Mouse (Mus musculus): ENCODE data around the gene Ier5. TPM values are rescaled to one million over a fixed set of nuclear protein-coding genes. Genes with fewer than 3 reads are reported as not detected.

Gene Ier5
- polyA plus RNA-seq (2015; fragmentation: Nextera tagmentation; extraction: Ambion mirVana): 4.4 and 5.3 TPM in 2 replicates

DNA sequence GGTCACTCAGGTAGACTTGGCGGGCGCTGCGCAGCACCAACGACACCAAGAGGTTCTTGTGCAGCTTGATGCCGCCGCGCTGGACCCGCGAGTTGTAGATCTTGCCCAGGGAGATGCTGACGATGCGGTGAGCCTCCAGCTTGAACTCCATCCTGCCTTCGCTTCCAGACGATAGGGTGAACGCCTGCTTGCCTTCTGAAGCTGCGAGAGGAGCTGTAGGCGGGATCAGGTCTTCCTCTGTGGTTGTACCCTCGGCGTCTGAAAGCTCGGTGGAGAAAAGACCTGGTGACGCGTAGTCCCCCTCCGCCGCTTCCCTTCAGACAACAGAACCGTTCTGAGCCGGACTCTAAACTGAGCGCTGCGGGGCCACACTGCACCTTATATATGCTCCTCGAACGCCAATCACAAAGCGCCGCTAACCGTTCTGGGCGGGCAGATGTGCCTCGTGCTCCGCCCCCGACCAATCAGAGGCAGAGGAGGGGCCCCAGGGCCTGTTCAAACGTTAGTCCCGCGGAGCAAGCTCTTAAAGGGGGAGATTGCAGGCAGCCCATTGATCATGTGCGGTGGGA, at the start of gene Ier5:
Gene Ier5, minus strand, starts transcription at position 357 of the 569 bp plus-strand sequence.
- Histone ChIP-seq H3K9ac (replicated peaks; ENCODE audit: low read length) (peak within 1 kb of the TSS; percentile 98), H3K27ac (ENCODE audit: low read length) (peak within 1 kb of the TSS; percentile 88), H3K36me3 (ENCODE audit: insufficient read depth, low read length) (no peaks in the 10 kb centered on the region), H3K4me2 (replicated peaks; ENCODE audit: low read depth, low read length) (peak within 1 kb of the TSS; percentile 76), H3K27me3 (ENCODE audit: insufficient read depth, low read length) (no peaks in the 10 kb centered on the region), H3K9me3 (ENCODE audit: low read length) (no peaks in the 10 kb centered on the region), H3K4me3 (ENCODE audit: low read length) (peak within 1 kb of the TSS; percentile 75), H3K4me1 (ENCODE audit: insufficient read depth, low read length) (peaks cover 15% of the 10 kb centered on the region)
- peak; percentile 98 for ATAC-seq (ENCODE audit: low FRiP score, low TSS enrichment)
- under 1% methylated on average over 40 of the region's 40 CpGs for WGBS

DNA sequence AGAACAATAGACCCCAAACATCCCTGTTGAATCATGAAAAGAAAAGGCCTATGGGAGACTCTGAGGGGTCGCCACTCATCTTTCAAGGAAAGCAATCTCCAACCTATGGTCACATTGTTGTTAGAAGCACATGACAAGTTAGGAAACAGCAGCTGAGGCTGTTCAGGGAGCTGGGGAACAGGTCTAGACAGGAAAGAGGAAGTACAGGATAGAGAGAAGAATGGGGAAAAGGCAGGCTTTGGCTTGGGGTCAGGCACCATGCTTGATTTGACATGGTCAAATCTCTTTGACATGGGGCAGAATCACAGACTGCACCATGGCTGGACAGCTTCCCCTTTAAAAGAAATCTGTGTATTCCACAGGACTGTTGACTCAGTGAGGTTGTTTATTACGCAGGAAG, 47.8 kb upstream of the Ier5 start:
- Histone ChIP-seq H3K4me1 (ENCODE audit: insufficient read depth, low read length) (peaks cover 9% of the 10 kb centered on the region; the same call in 1 of the 2 replicates), H3K27me3 (ENCODE audit: insufficient read depth, low read length) (no peaks in the 10 kb centered on the region), H3K9me3 (ENCODE audit: low read length) (no peaks in the 10 kb centered on the region), H3K4me2 (replicated peaks; ENCODE audit: low read depth, low read length) (no peak overlapping the region), H3K4me3 (ENCODE audit: low read length) (no peak overlapping the region), H3K36me3 (ENCODE audit: insufficient read depth, low read length) (no peaks in the 10 kb centered on the region), H3K9ac (replicated peaks; ENCODE audit: low read length) (no peak overlapping the region), H3K27ac (ENCODE audit: low read length) (no peak overlapping the region)
- no peak for ATAC-seq (ENCODE audit: low FRiP score, low TSS enrichment)
- 85% methylated on average over 2 of the region's 2 CpGs for WGBS

DNA sequence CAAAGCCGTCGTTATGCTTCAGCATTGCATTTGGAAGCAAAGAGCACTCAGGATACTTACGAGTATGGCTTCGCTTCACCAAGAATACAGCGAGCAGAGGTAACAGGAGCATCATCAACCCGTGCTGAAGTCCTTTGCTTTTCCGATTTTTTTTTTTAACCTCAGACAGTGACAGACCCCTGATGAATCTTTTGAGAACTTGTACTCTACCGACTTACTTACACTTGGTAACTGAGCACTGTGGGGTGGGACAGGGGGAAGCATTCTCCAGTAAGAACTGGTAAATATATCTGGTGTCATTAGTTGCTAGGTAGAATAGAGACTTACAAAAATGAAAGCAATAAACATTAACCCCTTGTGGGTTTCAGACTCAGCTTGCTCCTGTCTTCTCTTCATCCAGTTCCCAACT, 47.1 kb upstream of the Ier5 start, which contains the start of gene Mr1:
Gene Mr1, minus strand, starts transcription at position 243 of the 409 bp plus-strand sequence.
- Histone ChIP-seq H3K4me3 (ENCODE audit: low read length) (peak within 1 kb of the TSS; percentile 51), H3K4me2 (replicated peaks; ENCODE audit: low read depth, low read length) (peak within 1 kb of the TSS; percentile 50), H3K9me3 (ENCODE audit: low read length) (no peaks in the 10 kb centered on the region), H3K36me3 (ENCODE audit: insufficient read depth, low read length) (no peaks in the 10 kb centered on the region), H3K4me1 (ENCODE audit: insufficient read depth, low read length) (peaks cover 9% of the 10 kb centered on the region; the same call in 1 of the 2 replicates), H3K27me3 (ENCODE audit: insufficient read depth, low read length) (no peaks in the 10 kb centered on the region), H3K9ac (replicated peaks; ENCODE audit: low read length) (peak within 1 kb of the TSS; percentile 56), H3K27ac (ENCODE audit: low read length) (peak within 1 kb of the TSS; percentile 47)
- ATAC-seq (ENCODE audit: low FRiP score, low TSS enrichment): peak; percentile 97
- 22% methylated on average over 8 of the region's 8 CpGs for WGBS

DNA sequence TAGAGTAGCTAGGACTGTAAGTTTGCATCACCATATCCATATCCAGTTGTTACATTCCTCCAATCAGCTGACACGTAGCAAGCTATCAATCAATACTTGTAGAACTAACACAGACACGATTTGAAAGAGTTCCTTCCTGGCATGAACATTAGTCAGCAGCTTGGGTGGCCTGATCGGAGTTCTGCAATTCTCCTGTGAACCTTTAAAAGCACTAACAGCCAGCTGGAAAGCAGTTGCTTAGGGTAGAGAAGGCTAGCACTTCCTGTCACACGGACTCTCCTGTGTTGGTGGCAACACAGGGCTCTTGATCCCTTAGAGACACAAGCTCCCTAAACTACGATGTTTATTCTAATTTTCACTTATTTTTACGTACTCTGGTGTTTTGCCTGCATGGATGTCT, 46.2 kb upstream of the Ier5 start:
- H3K27ac ChIP-seq (ENCODE audit: low read length): peak overlapping the region; percentile 47
- H3K4me1 ChIP-seq (ENCODE audit: insufficient read depth, low read length): peaks cover 9% of the 10 kb centered on the region; the same call in 1 of the 2 replicates
- ATAC-seq (ENCODE audit: low FRiP score, low TSS enrichment): no peak
- no peaks in the 10 kb centered on the region for H3K9me3 ChIP-seq (ENCODE audit: low read length)
- WGBS: 44% methylated on average over 6 of the region's 6 CpGs
- peak overlapping the region; percentile 51 for H3K4me3 ChIP-seq (ENCODE audit: low read length)
- no peaks in the 10 kb centered on the region for H3K27me3 ChIP-seq (ENCODE audit: insufficient read depth, low read length)
- peak overlapping the region; percentile 50 for H3K4me2 ChIP-seq (replicated peaks; ENCODE audit: low read depth, low read length)
- H3K36me3 ChIP-seq (ENCODE audit: insufficient read depth, low read length): no peaks in the 10 kb centered on the region
- peak overlapping the region; percentile 56 for H3K9ac ChIP-seq (replicated peaks; ENCODE audit: low read length)

DNA sequence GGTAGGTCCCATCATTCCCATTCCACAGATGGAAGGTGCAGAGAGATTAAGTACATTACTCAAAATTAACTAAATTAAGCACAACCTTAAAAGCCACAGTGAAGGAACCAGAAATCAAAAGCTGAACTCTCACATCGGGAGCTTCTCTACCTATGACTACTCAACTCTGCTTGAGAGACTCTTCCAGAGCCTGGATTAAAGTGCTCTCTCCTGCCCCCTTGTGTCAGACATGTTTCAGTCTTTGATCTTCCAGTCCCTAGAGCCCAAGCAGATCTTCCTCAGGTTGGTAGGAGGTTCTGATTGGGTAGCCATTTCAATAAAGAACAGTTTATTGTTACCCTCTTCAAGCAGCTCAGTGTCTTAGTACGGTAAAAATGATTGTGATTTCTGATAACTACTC, 40.6 kb upstream of the Ier5 start:
- H3K36me3 ChIP-seq (ENCODE audit: insufficient read depth, low read length): no peaks in the 10 kb centered on the region
- H3K4me1 ChIP-seq (ENCODE audit: insufficient read depth, low read length): peaks cover 4% of the 10 kb centered on the region
- ATAC-seq (ENCODE audit: low FRiP score, low TSS enrichment): no peak
- no peaks in the 10 kb centered on the region for H3K27me3 ChIP-seq (ENCODE audit: insufficient read depth, low read length)
- H3K9ac ChIP-seq (replicated peaks; ENCODE audit: low read length): no peak overlapping the region
- H3K4me3 ChIP-seq (ENCODE audit: low read length): no peak overlapping the region
- H3K27ac ChIP-seq (ENCODE audit: low read length): no peak overlapping the region
- WGBS: 65% methylated on average over 2 of the region's 2 CpGs
- H3K9me3 ChIP-seq (ENCODE audit: low read length): no peaks in the 10 kb centered on the region
- no peak overlapping the region for H3K4me2 ChIP-seq (replicated peaks; ENCODE audit: low read depth, low read length)

DNA sequence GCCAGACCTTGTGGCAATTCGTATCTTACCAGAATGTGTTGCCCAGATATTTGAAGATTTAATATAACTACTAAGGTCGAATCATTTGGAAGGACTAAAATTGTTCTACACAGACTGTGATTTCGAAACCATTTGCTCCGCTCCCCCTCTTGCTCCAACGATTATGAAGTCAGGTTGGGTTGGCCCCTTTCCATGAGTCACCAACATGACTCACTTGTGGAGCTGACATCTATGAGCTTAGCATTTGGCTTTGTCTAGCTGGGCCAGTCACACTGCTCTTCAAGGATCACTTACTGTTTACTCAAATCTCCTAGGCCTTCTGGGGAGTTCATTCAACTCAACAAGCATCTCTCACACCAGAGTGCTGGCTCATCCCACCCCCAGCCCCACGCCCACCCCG, 39.4 kb upstream of the Ier5 start:
- Histone ChIP-seq H3K27me3 (ENCODE audit: insufficient read depth, low read length) (no peaks in the 10 kb centered on the region), H3K4me3 (ENCODE audit: low read length) (no peak overlapping the region), H3K4me1 (ENCODE audit: insufficient read depth, low read length) (peaks cover 12% of the 10 kb centered on the region), H3K27ac (ENCODE audit: low read length) (no peak overlapping the region), H3K36me3 (ENCODE audit: insufficient read depth, low read length) (no peaks in the 10 kb centered on the region), H3K9ac (replicated peaks; ENCODE audit: low read length) (no peak overlapping the region), H3K9me3 (ENCODE audit: low read length) (no peaks in the 10 kb centered on the region), H3K4me2 (replicated peaks; ENCODE audit: low read depth, low read length) (no peak overlapping the region)
- ATAC-seq (ENCODE audit: low FRiP score, low TSS enrichment): no peak
- WGBS: 88% methylated on average over 7 of the region's 7 CpGs

DNA sequence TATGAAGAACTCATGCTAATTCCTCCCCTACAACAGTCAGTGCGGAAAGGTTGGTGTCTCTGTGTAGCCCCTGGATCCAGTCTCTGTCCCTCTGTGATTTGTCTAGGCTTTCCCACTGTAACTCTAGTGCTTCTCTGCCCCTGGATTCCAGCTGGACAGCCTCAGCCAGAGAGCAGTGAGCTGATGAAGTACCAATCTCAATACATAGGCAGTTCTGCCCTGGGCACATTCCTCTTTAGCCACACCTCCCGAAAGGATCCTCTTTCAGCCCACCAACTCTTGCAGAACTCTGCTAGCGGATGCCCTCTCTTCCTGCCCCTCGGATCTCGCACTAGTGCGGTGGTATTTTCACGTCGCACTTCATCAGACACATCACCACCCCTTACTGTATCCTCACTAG, 35.4 kb upstream of the Ier5 start:
- 17% methylated on average over 8 of the region's 8 CpGs for WGBS
- no peak overlapping the region for H3K27ac ChIP-seq (ENCODE audit: low read length)
- no peaks in the 10 kb centered on the region for H3K9me3 ChIP-seq (ENCODE audit: low read length)
- H3K4me1 ChIP-seq (ENCODE audit: insufficient read depth, low read length): peaks cover 12% of the 10 kb centered on the region
- ATAC-seq (ENCODE audit: low FRiP score, low TSS enrichment): peak; percentile 82
- H3K4me2 ChIP-seq (replicated peaks; ENCODE audit: low read depth, low read length): no peak overlapping the region
- no peak overlapping the region for H3K4me3 ChIP-seq (ENCODE audit: low read length)
- H3K27me3 ChIP-seq (ENCODE audit: insufficient read depth, low read length): no peaks in the 10 kb centered on the region
- no peak overlapping the region for H3K9ac ChIP-seq (replicated peaks; ENCODE audit: low read length)
- no peaks in the 10 kb centered on the region for H3K36me3 ChIP-seq (ENCODE audit: insufficient read depth, low read length)

DNA sequence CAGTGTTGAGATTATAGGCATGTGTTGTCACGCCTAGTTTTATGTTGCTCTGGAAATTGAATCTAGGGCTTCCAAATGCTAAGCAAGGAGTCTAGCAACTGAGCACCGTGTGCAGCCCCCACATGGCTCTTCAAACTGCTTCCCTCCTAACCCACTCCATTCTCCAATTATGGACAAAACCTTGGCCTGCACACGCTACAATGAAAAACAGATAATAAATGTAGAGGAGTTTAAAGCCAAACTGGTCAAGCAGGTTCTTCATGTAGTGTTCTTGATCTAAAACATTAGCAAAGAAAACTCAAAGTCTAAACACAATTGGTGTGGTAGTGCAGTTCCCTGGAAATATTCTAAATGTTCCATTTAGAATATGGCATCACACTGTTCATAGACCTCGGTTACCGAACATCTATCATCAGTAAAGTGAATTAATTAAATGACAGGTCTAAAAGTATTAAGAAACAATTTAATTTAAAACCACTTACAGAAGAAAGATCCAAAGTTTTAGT, 28.0 kb upstream of the Ier5 start:
- Histone ChIP-seq H3K4me2 (replicated peaks; ENCODE audit: low read depth, low read length) (no peak overlapping the region), H3K4me3 (ENCODE audit: low read length) (no peak overlapping the region), H3K27ac (ENCODE audit: low read length) (no peak overlapping the region), H3K4me1 (ENCODE audit: insufficient read depth, low read length) (no peaks in the 10 kb centered on the region), H3K9ac (replicated peaks; ENCODE audit: low read length) (no peak overlapping the region), H3K9me3 (ENCODE audit: low read length) (peaks cover 3% of the 10 kb centered on the region; the same call in 1 of the 2 replicates), H3K27me3 (ENCODE audit: insufficient read depth, low read length) (no peaks in the 10 kb centered on the region), H3K36me3 (ENCODE audit: insufficient read depth, low read length) (no peaks in the 10 kb centered on the region)
- 68% methylated on average over 5 of the region's 5 CpGs for WGBS
- ATAC-seq (ENCODE audit: low FRiP score, low TSS enrichment): no peak

DNA sequence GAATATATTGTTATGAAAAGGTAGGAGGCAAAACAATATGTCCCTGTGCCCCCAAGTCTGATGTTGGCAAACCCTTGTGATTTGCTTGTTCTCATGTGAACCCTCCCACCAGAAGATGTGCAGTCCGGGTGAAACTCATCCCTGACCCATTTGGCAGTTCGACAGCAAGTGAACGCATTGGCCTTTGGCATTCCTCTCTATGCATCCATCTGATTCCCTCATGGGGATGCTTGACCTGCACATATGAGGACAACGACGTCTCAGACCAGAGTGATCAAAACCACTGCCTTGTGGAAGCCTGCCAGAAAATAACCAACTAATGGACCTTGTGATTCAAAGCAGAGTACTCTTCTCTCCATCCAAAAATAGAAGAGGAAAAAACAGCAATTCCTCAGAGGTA, 27.3 kb upstream of the Ier5 start:
- Histone ChIP-seq H3K4me1 (ENCODE audit: insufficient read depth, low read length) (no peaks in the 10 kb centered on the region), H3K36me3 (ENCODE audit: insufficient read depth, low read length) (no peaks in the 10 kb centered on the region), H3K4me2 (replicated peaks; ENCODE audit: low read depth, low read length) (no peak overlapping the region), H3K27me3 (ENCODE audit: insufficient read depth, low read length) (no peaks in the 10 kb centered on the region), H3K9ac (replicated peaks; ENCODE audit: low read length) (no peak overlapping the region), H3K9me3 (ENCODE audit: low read length) (peaks cover 3% of the 10 kb centered on the region; the same call in 1 of the 2 replicates), H3K27ac (ENCODE audit: low read length) (no peak overlapping the region), H3K4me3 (ENCODE audit: low read length) (no peak overlapping the region)
- no peak for ATAC-seq (ENCODE audit: low FRiP score, low TSS enrichment)
- 73% methylated on average over 5 of the region's 5 CpGs for WGBS

DNA sequence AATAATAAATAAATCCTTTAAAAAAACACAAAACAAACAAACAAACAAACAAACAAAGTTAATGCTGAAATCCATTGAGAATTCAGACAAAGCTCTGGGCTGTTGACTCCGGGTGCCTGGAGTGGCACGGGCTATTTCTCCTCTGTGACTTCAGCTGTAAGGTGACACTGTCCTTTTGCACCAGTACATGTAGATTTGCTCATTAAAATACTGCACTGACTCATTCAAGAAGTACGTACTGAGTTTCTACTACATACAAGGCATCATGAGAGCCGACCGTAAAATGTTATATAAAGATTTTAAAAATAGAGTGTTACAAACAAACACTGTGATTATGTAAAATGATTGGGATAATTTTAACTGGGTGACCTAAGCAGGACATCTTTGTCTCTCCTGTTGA, 25.0 kb upstream of the Ier5 start:
- Histone ChIP-seq H3K4me2 (replicated peaks; ENCODE audit: low read depth, low read length) (no peak overlapping the region), H3K27ac (ENCODE audit: low read length) (no peak overlapping the region), H3K9me3 (ENCODE audit: low read length) (peaks cover 3% of the 10 kb centered on the region; the same call in 1 of the 2 replicates), H3K36me3 (ENCODE audit: insufficient read depth, low read length) (no peaks in the 10 kb centered on the region), H3K27me3 (ENCODE audit: insufficient read depth, low read length) (no peaks in the 10 kb centered on the region), H3K4me3 (ENCODE audit: low read length) (no peak overlapping the region), H3K4me1 (ENCODE audit: insufficient read depth, low read length) (no peaks in the 10 kb centered on the region), H3K9ac (replicated peaks; ENCODE audit: low read length) (no peak overlapping the region)
- no peak for ATAC-seq (ENCODE audit: low FRiP score, low TSS enrichment)
- WGBS: 86% methylated on average over 5 of the region's 5 CpGs
